Mouse (Mus musculus): ENCODE data around the gene Tlk2. TPM values are rescaled to one million over a fixed set of nuclear protein-coding genes. Genes with fewer than 3 reads are reported as not detected.

The Tlk2 gene
- polyA plus RNA-seq, 1 experiment from 2014 or later = 18.3 TPM

DNA sequence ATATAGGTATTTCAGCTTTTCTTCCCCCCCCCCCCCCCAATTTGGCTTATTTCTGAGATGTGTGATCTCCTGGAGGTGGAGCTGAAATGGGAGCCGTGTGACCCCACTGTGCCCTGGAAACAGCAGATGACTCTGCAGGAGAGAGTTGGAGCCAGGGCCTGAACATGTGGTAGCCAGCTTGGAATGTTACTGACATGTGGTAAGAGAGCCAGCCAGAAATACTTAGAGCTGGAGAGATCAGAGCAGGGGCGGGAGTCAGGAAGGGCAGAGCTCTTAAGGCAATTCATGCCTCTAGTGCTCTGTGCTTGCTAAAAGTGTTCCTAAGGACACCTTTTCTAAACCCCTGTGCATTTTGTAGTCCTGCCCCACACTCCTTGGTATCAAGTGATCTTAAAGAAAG, 103.9 kb downstream of the Tlk2 start:
- peak; percentile 79 for DNase-seq (ENCODE audit: low spot score)
- Histone ChIP-seq H3K4me3 (no peak overlapping the region), H3K36me3 (peaks cover 60% of the 10 kb centered on the region), H3K27me3 (ENCODE audit: insufficient read depth, poor library complexity, severe bottlenecking) (no peaks in the 10 kb centered on the region), H3K9me3 (no peaks in the 10 kb centered on the region), H3K27ac (peak overlapping the region; percentile 62; the same call in 1 of the 2 replicates), H3K4me1 (peaks cover 37% of the 10 kb centered on the region)
- 21% methylated on average over 2 of the region's 2 CpGs for WGBS

DNA sequence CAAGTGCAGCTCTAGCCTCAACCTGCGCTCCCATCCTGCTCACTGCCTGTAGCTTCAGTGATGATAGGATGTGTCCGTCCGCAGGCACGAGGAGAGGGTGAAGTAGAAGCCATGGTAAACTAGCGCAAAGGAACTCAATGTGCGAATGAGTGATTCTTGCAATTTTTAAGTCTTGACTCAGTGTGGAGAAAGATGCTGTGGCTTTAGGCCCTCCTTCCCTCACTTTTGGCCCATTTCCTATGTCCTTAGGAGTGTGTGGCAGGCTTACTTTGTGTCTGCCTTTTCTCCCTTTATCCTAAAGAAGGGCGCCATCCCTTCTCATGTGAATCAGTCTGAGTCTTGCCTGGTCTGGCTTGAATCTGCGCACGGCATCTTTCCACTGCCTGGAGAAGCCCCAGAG, 104.4 kb downstream of the Tlk2 start:
- H3K9me3 ChIP-seq = no peaks in the 10 kb centered on the region
- no peak overlapping the region for H3K4me3 ChIP-seq
- H3K27me3 ChIP-seq (ENCODE audit: insufficient read depth, poor library complexity, severe bottlenecking) = no peaks in the 10 kb centered on the region
- WGBS = 90% methylated on average over 9 of the region's 9 CpGs
- peaks cover 37% of the 10 kb centered on the region for H3K4me1 ChIP-seq
- peaks cover 59% of the 10 kb centered on the region for H3K36me3 ChIP-seq
- peak overlapping the region; percentile 62 for H3K27ac ChIP-seq
- no peak for DNase-seq (ENCODE audit: low spot score)

DNA sequence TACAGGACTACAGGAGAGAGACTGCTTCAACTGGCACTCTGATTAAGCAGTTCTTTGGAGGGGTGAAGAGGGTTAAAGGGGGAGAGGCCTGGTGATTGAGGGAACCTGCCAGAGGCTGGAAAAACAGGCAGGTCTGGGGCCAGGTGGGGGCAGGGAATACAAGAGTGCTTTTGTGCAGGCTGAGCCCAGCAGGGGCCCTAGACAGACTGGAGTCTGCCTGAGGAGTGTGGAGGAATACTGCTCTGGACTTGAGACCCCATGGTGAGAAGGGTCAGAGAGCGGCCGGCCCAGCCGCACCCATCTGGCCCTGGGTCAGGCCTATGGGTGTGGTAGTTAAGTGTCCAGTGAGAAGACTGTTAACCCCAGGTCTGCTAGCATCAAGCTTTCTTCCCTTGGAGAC, 107.1 kb downstream of the Tlk2 start:
- 44% methylated on average over 3 of the region's 3 CpGs for WGBS
- Histone ChIP-seq H3K27me3 (ENCODE audit: insufficient read depth, poor library complexity, severe bottlenecking) (no peaks in the 10 kb centered on the region), H3K9me3 (no peaks in the 10 kb centered on the region), H3K4me3 (no peak overlapping the region), H3K36me3 (peaks cover 47% of the 10 kb centered on the region), H3K4me1 (peaks cover 56% of the 10 kb centered on the region), H3K27ac (peak overlapping the region; percentile 25)
- DNase-seq (ENCODE audit: low spot score) = no peak

DNA sequence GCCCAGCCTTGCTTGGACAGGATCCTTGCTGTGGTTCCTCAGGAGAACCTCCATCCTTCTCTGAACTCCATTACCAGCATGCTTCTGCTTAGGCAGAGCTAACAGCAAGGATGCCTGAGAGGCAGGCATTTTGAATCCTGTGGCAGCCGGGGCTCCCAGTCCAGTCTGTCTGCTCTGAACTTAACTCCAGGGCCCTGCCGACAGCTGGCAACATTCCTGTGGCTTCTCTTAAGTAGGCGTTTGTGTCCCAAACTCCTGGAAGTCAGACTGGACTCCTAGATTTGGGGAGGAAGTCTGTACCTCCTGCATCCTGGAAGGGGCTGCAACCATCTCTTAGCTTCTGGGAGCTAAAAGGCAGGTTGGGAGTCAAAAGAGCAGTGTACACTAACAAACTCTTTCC, 110.8 kb downstream of the Tlk2 start:
- H3K36me3 ChIP-seq = peaks cover 25% of the 10 kb centered on the region
- 34% methylated on average over 3 of the region's 3 CpGs for WGBS
- no peak overlapping the region for H3K27ac ChIP-seq
- H3K4me3 ChIP-seq = no peak overlapping the region
- DNase-seq (ENCODE audit: low spot score) = no peak
- no peaks in the 10 kb centered on the region for H3K9me3 ChIP-seq
- H3K4me1 ChIP-seq = peaks cover 67% of the 10 kb centered on the region
- H3K27me3 ChIP-seq (ENCODE audit: insufficient read depth, poor library complexity, severe bottlenecking) = peaks cover 6% of the 10 kb centered on the region; the same call in 1 of the 2 replicates

DNA sequence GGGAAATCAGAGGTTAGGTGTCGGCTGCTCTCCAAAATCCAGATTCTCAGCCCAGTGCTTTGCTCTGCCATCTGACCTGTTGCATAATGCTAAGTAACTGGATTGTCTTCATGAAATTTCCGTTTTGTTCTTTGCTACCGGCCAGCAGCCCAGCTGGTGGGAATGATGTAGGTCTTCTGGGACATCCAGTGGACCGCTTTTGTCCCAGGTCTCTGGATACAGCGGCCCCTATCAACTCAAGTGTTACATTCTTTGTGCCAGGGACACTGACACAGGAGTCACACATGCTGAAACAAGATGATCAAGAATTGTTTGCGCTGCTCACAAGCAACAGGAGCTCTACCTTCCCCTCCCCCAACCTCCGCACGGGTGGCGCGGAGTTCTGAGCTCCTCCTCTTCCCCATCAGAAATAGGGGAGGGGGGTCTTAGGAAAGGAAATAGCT, 113.1 kb downstream of the Tlk2 start:
- Histone ChIP-seq H3K27me3 (ENCODE audit: insufficient read depth, poor library complexity, severe bottlenecking) (peaks cover 6% of the 10 kb centered on the region; the same call in 1 of the 2 replicates), H3K36me3 (peaks cover 19% of the 10 kb centered on the region), H3K4me3 (peak overlapping the region; percentile 77), H3K9me3 (no peaks in the 10 kb centered on the region), H3K27ac (peak overlapping the region; percentile 93), H3K4me1 (peaks cover 57% of the 10 kb centered on the region)
- WGBS = 6% methylated on average over 10 of the region's 10 CpGs
- no peak for DNase-seq (ENCODE audit: low spot score)

DNA sequence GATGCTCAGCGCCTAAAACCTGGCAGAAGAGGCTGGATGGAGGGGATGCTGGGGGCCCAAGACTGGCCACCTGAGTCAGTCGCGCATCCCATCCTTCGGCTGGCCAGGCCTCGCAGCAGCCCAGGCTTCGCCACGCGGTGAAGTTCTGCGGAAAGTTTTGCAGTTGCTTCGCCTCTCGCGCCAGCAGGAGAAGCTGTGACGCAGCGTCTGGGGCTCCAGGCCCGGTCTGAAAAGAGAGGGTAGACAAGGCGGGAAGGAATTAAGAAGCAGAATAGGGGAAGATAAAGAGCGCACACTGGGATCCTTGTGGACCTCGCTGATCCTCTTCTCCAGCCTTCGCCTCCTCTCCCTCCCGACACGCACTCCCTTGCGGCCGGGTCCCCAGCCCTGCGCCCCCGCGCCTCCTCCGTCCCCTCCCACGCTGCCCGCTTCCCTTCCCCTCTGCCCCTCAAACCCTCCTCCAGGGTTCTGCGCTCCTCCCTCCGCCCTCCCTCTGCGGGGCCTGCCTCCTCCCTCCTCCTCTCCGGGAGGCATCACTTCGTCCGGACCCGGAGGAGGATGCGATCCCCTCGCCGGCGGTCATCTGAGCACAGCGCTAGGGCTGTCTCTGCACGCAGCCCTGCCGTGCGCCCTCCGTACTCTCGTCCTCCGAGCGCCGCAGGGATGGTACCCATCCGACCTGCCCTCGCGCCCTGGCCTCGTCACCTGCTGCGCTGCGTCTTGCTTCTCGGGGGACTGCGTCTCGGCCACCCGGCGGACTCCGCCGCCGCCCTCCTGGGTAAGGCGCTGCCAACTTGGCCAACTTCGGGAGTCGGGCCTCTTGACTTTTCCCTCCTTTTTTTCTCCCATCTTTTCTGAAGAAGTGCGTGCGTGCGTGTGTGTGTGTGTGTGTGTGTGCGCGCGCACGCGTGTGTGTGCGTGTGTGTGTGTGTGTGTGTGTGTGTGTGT, 113.8 kb downstream of the Tlk2 start, which contains the start of gene Mrc2:
TSS of gene Mrc2 (plus strand) at position 520 of the 948 bp plus-strand sequence.
- WGBS = under 1% methylated on average over 65 of the region's 75 CpGs
- DNase-seq (ENCODE audit: low spot score) = no peak
- H3K4me1 ChIP-seq = peaks cover 57% of the 10 kb centered on the region
- peaks cover 14% of the 10 kb centered on the region for H3K36me3 ChIP-seq
- H3K4me3 ChIP-seq = peak within 1 kb of the TSS; percentile 77
- H3K27me3 ChIP-seq (ENCODE audit: insufficient read depth, poor library complexity, severe bottlenecking) = peaks cover 6% of the 10 kb centered on the region; the same call in 1 of the 2 replicates
- peak within 1 kb of the TSS; percentile 93 for H3K27ac ChIP-seq
- no peaks in the 10 kb centered on the region for H3K9me3 ChIP-seq

DNA sequence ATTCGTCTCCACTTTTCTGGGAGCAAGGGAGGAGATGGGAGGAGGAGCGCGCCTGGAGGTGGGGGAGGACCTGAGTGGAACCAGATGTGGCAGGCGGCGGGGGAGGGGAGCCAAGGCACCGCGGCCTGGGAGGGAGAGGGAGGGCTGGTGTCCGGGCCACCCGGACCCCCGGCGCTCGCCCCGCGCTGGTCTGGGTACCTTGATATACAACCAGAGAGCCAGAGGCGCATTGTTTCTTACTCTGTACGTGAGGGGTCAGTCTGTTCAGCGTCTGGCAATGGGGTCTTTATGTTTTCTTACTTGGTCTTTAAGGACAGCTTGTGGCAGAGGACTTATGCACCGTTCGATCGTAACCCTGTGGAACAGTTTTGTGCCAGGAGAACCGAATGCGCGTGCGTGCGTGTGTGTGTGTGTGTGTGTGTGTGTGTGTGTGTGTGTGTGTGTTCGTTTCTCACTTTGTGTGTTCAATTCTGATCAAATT, 114.5 kb downstream of the Tlk2 start:
- H3K4me3 ChIP-seq = peak overlapping the region; percentile 77
- peak overlapping the region; percentile 93 for H3K27ac ChIP-seq
- no peaks in the 10 kb centered on the region for H3K9me3 ChIP-seq
- DNase-seq (ENCODE audit: low spot score) = no peak
- H3K4me1 ChIP-seq = peaks cover 57% of the 10 kb centered on the region
- peaks cover 19% of the 10 kb centered on the region for H3K36me3 ChIP-seq
- peaks cover 6% of the 10 kb centered on the region; the same call in 1 of the 2 replicates for H3K27me3 ChIP-seq (ENCODE audit: insufficient read depth, poor library complexity, severe bottlenecking)
- WGBS = under 1% methylated on average over 26 of the region's 26 CpGs

DNA sequence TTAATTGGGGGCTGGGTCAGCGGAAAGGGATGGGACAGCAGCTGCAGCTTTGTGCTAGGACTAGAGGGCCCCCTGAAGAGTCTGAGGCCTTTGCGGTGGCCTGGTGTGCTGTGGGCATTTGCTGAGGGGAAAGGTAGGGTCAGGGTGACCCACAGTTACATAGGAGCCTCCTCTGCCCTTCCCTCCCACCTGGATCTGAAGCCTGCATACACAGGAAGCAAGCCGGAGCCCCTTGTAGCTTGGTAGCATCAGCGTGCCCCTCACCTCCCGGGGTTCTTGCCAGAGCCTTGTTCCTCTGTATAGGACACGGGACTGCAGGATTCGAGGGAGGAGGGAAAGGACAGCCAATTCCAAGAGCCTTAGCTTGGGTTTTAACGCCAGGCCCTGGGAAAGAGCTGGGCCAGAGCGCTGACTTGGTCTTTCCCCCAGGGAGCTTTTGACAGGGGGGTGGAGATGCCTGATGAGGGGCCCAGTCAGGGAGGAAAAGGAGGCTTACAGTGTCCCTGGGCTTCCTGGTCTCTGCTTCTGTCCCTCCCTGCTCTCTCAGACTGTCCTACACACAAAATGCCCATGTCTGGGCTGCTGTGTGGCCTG, 115.4 kb downstream of the Tlk2 start:
- H3K4me3 ChIP-seq = peak overlapping the region; percentile 77
- no peaks in the 10 kb centered on the region for H3K9me3 ChIP-seq
- H3K4me1 ChIP-seq = peaks cover 54% of the 10 kb centered on the region
- DNase-seq (ENCODE audit: low spot score) = no peak
- WGBS = 8% methylated on average over 9 of the region's 9 CpGs
- peak overlapping the region; percentile 93 for H3K27ac ChIP-seq
- H3K36me3 ChIP-seq = peaks cover 19% of the 10 kb centered on the region
- peaks cover 6% of the 10 kb centered on the region; the same call in 1 of the 2 replicates for H3K27me3 ChIP-seq (ENCODE audit: insufficient read depth, poor library complexity, severe bottlenecking)

DNA sequence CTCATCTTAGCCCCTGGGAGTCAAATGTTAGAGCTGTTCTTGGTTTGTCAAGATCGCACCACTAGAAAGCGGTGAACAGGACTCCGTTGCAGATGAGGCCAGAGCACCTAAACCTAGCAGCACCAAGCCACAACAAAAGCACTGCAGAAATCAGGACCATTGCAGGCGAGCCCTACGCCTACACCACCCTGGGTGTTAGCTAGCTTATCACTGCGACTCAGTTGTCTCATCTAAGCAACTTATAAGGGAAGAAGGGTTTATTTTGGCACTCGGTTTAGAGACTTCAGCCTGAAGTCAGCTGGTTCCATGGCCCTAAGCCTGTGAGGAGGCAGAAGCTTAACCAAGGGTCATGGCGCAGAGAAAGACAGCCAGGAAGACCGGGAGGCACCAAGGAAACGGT, 117.5 kb downstream of the Tlk2 start:
- no peak for DNase-seq (ENCODE audit: low spot score)
- H3K4me1 ChIP-seq = peaks cover 38% of the 10 kb centered on the region
- no peak overlapping the region for H3K27ac ChIP-seq
- peaks cover 6% of the 10 kb centered on the region; the same call in 1 of the 2 replicates for H3K27me3 ChIP-seq (ENCODE audit: insufficient read depth, poor library complexity, severe bottlenecking)
- no peak overlapping the region for H3K4me3 ChIP-seq
- H3K36me3 ChIP-seq = peaks cover 30% of the 10 kb centered on the region
- WGBS = 87% methylated on average over 10 of the region's 10 CpGs
- H3K9me3 ChIP-seq = no peaks in the 10 kb centered on the region

DNA sequence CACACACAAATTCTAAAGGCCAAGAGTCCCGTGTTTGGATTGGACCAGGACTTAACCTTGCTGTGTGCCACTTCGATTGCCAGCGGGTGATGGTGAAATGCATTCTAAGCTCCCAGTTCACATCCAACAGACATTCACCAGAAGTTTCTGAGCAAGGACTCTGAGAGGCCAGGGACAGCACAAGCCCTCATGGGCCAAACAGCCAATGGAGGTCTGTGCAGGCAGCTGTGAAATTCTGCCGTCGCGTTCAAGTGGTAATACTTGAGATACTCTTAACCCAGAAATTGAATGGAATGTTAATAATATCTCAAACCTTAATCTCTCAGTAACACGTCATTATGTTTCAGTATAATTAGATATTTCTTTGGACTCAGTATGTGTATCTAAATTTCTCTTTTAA, 131.6 kb downstream of the Tlk2 start:
- no peak for DNase-seq (ENCODE audit: low spot score)
- Histone ChIP-seq H3K36me3 (peaks cover 12% of the 10 kb centered on the region; the same call in 1 of the 2 replicates), H3K4me3 (no peak overlapping the region), H3K27ac (no peak overlapping the region), H3K4me1 (peaks cover 57% of the 10 kb centered on the region), H3K9me3 (no peaks in the 10 kb centered on the region), H3K27me3 (ENCODE audit: insufficient read depth, poor library complexity, severe bottlenecking) (no peaks in the 10 kb centered on the region)
- 82% methylated on average over 7 of the region's 7 CpGs for WGBS

DNA sequence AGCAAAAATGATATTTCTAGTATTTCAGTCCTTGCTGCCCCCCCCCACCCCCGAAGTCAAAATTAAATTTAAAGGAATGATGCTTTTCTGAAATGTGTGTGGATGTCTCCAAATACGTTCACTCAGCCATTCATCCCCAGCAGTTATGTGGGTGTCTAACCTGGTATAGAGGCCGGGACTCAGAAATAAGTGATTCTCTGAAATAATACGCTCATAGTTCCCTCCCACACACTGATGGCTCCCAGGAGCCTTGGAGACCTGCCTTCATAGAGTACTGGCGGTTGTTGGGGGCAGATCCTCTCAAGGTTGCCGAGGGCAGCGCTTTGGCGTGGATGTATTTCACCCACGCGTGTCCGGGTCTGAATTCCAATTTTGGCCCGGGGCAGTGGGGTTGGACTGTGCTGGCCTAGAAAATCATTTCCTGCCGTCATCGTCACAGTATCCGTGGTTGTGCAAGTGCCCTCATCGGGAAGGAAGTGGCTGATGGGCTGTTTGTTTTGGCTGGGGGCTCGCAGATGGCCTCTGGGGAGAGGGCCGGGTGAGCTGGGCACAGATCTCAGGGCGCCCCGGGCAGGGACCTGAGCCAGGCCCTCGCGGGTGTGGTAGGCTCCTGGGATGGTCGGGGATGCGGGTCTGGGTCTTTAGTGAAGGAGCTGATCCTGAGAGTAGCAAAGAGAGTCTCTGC, 132.8 kb downstream of the Tlk2 start:
- Histone ChIP-seq H3K27me3 (ENCODE audit: insufficient read depth, poor library complexity, severe bottlenecking) (no peaks in the 10 kb centered on the region), H3K9me3 (no peaks in the 10 kb centered on the region), H3K27ac (peak overlapping the region; percentile 81; the same call in 1 of the 2 replicates), H3K4me3 (no peak overlapping the region), H3K36me3 (no peaks in the 10 kb centered on the region), H3K4me1 (peaks cover 67% of the 10 kb centered on the region)
- 67% methylated on average over 24 of the region's 24 CpGs for WGBS
- DNase-seq (ENCODE audit: low spot score) = no peak

DNA sequence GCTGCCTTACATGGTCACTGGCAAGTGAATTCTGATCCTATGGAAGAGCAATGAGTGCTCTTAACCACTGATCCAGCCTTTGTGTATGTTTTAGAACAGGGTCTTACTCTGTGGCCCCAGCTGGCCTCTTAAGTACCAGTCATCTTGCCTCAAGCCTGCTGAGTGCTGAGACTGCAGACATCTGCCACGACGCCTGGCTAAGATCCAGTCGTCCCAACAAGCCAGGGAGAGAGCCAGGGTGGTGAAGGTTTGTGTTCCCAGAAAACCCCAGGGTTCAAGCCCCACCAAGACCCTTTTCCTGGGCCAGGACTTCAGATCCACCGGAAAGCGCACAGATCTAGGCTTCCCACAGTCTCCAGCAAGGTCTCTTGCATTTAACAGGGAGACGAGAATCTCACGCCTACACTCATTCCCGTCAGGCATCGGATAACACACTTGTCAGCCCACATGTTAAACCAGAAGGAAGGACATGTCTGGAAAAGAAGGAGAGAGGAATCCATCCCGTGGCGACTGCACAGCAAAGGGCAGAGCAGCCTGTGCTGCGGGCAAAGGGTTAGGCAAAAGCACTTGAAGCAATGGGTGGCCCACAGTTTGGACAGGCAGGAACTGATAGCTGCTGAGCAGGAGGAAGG, 133.8 kb downstream of the Tlk2 start:
- peaks cover 67% of the 10 kb centered on the region for H3K4me1 ChIP-seq

More for the DNA sequence above, 133.8 kb downstream of the Tlk2 start:
- no peak for DNase-seq (ENCODE audit: low spot score)
- Histone ChIP-seq H3K27me3 (ENCODE audit: insufficient read depth, poor library complexity, severe bottlenecking) (no peaks in the 10 kb centered on the region), H3K36me3 (no peaks in the 10 kb centered on the region), H3K27ac (peak overlapping the region; percentile 81), H3K9me3 (no peaks in the 10 kb centered on the region), H3K4me3 (0 out of 2 replicates have a peak overlapping the region, but pooled peaks have one; percentile 16)
- 32% methylated on average over 12 of the region's 12 CpGs for WGBS
